Mouse (Mus musculus) lung, postnatal 0 days (tissue): ENCODE results near the gene Cldn14.

Experiments used
- CTCF ChIP-seq: IDR thresholded peaks from 2 replicates; pipeline ENCODE4 v1.5.1; 2016; ENCODE audit warnings: antibody characterized with exemption, mild to moderate bottlenecking
- EP300 ChIP-seq: IDR thresholded peaks from 2 replicates; pipeline ENCODE4 v1.6.1; 2016; ENCODE audit warnings: antibody characterized with exemption, mild to moderate bottlenecking, control low read depth

- TF ChIP-seq CTCF (no peak), EP300 (no peak)
These were observed 130.8 kb downstream of the Cldn14 start for GRCm38 (mm10) chr16:93877612-93878380.
